Mouse (Mus musculus): Measurements from ENCODE around the gene Atpaf1. TPM values are rescaled to one million over a fixed set of nuclear protein-coding genes. Genes with fewer than 3 reads are reported as not detected.

Atpaf1 gene
- total RNA-seq (2021) = 10 to 100 TPM; 82.3 to 95.1 TPM

DNA sequence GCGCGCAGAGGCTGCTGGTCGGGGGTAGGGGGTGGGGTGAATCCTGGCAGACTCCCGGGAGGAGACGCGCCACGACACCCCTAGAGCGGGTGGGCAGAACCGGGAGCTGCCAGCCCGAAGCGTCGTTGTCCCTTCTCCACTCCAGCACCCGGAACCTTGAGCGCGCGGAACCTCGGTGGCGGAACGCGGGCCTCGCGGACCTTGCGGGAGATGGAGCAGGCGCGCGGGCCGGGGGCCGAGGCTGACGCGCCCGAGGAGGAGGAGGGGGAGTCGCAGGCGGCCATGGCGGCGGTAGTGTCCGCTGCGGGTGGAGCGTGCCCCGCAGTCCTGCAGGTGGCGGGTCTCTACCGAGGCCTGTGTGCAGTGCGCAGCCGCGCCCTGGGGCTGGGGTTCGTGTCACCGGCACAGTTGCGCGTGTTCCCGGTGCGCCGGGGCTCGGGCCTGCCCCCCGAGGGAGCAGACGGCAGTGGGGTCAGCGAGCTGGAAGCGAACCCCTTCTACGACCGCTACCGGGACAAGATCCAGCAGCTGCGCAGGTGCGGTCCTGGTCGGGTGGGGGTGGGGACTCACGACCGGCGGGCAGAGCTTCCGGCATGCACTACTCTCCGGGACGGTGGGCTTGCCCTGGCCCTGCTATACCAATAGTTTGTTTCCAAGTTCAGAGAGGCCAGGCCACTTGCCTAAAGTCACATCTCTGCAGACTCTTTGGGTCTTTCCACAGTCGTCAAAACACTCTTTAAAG lies at the start of gene Atpaf1:
Gene Atpaf1, plus strand, starts transcription at position 44 of the 742 bp plus-strand sequence.
- intact Hi-C loops (cut with DNase I) = loop anchor here (2.0 kb wide), 1 partner anchor 42 kb away; no protein-coding TSS in a partner anchor
- peak; percentile 79 to 80 for DNase-seq

DNA sequence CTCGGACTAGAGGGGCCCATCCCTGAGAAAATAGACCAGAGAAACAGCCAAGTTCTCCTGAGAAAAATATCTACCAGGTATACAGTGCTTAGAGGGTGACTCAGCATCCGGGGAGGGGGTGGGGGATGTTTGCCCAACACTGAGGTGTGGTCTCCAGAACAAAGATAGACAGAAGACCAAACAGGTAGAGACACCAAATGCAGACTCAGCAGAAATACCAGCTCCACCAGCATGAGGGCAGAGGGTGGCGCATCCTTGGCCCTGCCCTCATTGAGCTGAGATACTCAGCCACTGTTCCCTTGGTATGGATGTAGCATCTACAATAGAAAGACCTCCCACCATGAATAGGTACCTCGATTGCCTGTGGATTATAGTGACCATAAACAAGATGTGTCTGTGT lies 49.7 kb upstream of the Atpaf1 start:
- no peak for DNase-seq
- intact Hi-C loops (cut with DNase I) = loop anchor here (5.0 kb wide), 2 partner anchors 112 to 167 kb away; no protein-coding TSS in a partner anchor

DNA sequence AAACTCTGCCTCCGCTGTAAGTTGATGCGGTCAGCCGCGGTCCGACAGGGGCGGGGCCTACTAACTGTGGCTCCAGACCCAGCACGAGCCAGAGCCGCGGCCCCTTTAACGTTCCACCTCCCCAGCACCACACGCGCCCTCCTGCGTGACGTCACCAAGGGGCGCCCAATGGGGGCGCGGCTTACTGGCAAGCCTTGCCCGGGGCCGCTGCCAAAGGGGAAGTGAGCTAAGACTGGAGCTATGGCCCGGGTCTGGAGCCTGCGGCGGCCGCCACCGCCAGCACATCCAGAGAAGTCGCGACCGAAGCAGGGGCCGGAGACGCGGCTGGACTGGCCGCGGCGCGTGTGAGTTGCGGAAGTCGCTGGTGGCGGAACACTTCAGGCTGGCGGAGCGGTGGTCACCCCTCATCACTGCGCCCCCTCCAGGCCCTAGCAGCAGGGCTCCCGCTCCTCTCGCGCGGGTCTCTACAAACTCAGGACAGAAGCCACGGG lies 47.0 kb upstream of the Atpaf1 start, which contains the start of gene Efcab14:
Gene Efcab14, plus strand, starts transcription at position 194 of the 491 bp plus-strand sequence.
- intact Hi-C loops (cut with DNase I) = loop anchor here (5.0 kb wide), 1 partner anchor 110 kb away; no protein-coding TSS in a partner anchor
- peak; percentile 98 to 99 for DNase-seq

DNA sequence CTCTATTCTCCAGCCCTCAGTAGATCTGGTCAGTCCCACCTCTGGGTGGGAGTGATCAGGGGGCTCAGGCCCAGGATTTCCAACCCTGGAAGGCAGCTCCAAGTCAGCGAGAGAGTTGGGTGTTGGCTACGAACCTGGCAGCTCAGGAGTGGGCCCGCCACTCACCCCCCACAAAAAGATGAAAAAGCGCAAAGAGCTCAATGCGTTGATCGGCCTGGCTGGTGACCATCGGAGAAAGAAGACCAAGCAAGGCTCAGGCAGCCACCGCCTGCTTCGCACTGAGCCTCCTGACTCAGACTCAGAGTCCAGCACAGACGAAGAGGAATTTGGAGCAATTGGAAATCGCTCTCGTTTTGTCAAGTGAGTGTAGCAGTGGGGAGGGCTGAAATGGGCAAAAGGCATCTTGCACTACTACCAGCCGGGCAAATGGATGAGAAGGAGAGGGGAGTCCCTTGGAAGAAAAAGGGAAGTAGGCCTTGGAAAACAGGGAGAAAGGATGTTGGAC lies 46.1 kb upstream of the Atpaf1 start:
- intact Hi-C loops (cut with DNase I) = loop anchor here (5.0 kb wide), 1 partner anchor 109 kb away; no protein-coding TSS in a partner anchor
- peak in 1 of 2 experiments; percentile 7 for DNase-seq

DNA sequence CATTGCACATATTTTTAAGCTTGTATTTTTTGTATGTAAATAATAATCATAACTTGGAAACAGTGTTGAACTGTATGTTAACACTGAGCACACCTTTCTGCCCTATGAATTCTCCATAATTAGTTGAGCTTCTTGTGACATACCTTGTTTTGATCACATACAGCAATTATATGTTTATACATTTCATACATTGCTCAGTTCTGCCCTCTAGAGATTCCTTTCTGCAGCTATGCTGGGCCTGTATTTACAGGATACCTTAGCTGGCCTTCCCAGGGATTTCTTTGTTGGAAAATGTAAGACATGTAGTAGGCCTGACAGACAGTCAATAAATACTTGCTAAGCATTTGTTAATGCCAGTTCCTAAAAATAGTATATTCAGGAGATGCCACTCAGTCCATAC lies 42.0 kb upstream of the Atpaf1 start:
- DNase-seq = no peak
- intact Hi-C loops (cut with DNase I) = no loop called here

DNA sequence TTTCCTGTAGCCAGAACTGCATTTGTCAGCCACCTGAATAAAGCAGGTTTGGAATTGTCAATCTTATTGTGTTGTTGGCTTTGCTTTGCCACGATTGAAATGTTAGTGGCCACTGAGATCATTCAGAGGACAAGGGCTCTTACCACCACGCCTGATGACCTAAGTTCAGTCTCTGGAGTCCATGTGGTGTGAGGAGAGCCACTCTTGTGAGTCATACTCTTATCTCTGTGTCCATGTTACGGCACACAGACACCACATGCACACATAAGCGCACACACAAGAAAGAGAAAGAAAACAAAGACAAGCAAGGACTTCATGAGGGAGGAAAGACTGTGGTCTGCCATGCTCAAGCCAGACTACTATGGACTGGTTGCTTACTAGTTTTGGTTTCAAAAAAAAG lies 41.5 kb upstream of the Atpaf1 start:
- intact Hi-C loops (cut with DNase I) = no loop called here
- DNase-seq = no peak

DNA sequence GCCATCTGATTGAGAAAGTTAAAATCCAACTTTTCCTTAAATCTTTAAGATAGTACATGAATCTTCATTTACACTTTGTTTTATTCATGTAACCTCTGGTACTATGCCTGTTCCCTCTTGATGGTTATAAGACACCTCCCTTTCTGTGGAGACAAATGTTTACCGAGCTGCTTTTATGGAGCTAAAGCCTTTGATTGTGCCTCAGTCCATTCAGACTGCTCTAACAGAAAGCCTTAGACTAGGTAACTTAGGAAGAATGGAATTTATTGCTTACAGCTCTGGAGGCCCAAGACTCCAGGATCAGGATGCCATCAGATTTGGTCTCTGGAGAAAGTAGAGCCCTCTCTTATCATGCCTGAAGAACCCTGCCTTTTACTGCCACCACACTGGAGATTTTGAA lies 36.4 kb upstream of the Atpaf1 start:
- DNase-seq = no peak
- intact Hi-C loops (cut with DNase I) = no loop called here

DNA sequence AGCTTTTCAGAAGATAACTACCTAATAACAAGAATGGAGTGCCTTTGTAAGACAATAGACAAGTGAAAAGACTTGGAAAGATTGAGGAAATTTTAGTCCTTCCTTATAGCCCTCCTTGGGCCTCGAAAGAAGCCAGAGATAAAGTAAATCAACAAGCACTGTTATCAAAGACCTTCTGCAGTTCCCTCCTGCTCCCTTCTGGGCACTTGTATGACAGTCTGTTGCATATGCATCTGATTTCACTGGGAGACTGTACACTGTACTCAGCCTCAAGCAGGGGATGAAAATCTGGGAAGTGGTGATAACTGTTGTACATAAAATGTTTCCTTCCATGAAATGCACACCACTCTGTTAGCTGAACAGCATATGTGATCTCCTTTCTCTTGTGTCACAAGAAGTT lies 35.3 kb upstream of the Atpaf1 start:
- DNase-seq = no peak
- intact Hi-C loops (cut with DNase I) = no loop called here

DNA sequence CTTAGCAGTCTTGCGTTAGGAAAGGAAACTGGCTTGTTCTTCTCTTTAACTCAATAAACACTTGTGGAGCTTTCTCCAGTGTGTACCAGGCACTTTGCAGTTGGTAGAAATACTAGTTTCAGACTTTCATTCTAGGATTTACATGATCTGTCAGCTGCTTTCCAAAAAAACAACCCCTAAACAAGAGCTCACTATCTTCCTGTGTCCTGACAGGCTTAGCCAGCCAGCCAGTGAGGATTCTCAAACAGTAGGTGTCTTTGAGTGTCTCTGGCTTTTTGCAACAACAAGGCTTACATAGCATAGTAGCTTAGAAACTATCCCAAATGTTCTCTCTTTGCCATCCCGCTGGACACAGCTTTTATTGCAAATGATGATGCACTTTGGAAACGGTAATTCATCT lies 30.5 kb upstream of the Atpaf1 start:
- no peak for DNase-seq
- intact Hi-C loops (cut with DNase I) = no loop called here

DNA sequence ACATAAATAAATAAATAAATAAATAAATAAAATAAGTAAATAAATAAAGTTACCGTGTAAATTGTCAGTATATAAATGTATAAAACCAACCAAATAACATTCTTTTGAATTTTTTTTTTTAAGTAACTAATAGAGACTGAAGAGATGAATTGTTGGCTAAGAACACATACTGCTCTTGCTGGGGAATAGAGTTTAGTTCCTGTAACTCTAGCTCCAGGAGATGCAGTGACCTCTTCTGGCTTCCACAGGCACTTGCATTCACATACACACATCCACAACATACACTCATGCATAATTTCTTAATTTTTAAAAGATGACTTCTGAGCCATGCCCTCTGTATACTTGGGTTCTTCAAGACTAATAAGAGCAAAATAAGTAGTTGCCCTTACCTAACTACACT lies 29.8 kb upstream of the Atpaf1 start:
- DNase-seq = no peak
- intact Hi-C loops (cut with DNase I) = no loop called here

DNA sequence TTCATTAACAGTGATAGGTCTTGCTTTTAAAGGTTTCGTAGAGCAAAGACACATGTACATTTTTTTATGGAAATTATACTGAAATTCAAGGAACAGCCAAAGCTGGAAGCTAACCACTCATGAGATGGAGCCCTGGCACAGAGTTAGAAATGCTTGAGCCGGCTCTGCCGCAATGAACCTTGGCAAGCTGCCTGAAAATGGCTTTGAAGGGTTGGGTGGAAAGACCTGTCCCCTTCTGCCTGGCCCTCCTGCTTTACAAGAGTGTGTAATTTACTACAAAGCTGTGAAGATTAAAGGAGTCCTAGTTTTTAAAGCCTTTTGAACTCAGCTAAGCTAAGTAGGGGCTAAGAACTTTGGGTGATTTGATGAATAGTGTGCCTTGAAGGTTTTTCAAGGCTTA lies 23.4 kb upstream of the Atpaf1 start:
- DNase-seq = peak in 1 of 2 experiments; percentile 10
- intact Hi-C loops (cut with DNase I) = no loop called here

DNA sequence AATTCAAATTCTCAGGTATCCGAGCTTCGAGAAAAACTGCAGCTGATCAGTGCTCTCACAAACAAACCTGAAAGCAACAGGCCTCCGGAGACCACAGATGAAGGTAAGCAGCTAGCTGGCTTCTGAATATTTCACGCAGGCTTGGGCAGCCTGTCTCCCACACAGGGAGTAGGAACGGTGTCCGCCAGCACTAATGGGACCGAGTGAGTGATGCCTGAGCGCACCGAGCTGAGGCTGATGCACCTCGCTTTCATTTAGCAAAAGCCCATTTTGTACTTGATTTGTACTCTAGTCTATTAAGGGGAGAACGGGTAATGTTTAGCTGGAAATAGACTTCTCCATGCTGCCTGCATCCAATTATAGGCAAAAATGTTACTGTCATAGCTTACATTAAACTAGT lies 20.0 kb upstream of the Atpaf1 start:
- intact Hi-C loops (cut with DNase I) = no loop called here
- no peak for DNase-seq

DNA sequence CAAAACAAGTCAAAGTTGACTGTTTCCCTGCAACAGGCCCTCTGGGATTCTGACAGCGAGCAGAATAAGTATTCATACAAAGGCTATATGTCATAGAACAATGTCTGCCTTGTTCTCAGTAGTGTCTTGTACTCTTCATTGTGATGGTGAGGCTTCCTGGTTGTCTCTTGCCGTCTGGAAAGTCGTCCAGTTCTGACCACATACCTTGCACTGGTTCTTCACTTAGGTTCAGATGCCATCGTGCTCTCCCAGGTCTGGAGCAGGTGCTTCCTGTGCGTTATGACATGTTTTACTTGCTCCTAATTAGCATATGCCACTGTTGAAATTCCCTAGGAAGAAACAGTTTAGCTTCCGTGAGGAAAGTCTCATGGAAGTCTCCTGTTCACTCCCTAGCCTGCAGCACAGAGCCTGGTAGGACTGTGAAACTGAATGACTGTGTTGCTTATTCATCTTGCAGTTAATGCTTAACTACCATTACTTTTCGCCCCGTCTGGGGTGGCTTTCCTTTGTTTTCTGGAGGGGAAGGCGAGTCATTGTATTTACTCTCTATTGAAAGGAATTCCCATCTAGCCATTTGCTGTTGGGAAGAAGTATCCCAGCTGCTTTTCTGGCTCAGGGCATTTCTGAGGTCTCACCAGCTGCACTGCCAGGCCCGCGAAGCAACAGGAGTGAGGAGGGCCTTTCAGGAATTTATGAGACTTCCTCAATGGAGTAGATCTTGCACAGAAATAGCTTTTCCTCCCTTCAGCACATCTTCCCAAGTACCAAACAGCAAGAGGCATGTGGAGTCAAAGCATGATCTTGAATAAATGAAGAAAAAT lies 16.8 kb upstream of the Atpaf1 start:
- DNase-seq = no peak
- intact Hi-C loops (cut with DNase I) = no loop called here

DNA sequence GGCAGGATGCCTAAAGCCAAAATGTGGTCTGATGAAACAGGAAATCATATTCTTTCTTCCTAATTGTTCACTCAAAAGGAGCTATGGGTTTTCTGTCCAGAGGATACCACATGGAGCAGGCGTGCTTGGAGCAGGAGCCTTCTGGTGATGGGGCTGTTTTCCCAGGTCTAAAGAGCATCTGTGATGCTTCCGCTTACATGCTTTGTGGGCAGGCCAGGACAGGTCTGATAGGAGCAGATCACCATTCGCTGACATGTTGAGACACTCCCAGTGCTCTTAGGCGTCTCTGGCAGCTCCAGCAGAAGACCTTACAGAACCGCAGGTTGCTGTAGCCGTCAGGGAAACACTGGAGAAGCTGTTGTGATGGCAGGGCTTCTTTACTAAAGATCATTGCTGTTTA lies 9.6 kb upstream of the Atpaf1 start:
- no peak for DNase-seq
- intact Hi-C loops (cut with DNase I) = no loop called here

DNA sequence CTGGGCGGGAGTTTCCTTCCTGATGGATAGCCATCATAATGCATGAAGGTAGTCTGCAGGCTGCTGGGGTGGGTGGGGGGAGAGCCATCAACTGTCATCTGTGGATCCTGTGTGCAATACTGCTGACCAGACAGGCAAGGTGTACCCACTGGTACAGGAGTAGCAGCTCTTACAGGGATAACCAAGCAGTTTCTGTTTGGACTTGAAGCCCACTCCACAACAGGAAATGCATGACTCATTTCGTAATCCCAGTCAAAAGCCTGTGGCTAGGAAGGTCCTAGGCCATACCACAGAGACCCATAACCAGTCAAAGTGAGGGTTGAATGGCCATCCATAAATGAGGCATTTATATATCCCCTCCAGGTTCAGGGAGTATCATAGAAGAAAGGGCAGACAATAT lies 7.0 kb upstream of the Atpaf1 start:
- intact Hi-C loops (cut with DNase I) = no loop called here
- DNase-seq = no peak

DNA sequence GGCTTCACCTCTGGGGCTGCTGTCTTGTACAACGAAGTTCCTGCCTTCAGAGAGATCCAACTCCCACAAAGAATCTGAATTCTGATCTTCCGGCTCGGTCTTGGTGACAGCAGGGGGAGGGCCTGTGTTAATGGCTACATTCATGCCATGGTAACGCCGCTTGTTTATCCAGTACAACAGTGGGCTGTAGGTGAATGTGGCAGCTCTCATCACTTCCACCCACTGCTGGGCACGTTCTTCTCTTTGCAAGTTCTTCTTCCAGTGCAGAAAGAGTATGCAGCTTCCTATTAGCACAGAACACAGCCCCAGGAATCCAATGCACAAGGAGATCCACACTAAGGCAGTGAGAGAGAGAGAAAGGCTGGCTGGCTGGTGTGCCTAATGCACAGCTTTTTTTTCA lies 4.3 kb upstream of the Atpaf1 start:
- DNase-seq = no peak
- intact Hi-C loops (cut with DNase I) = no loop called here

DNA sequence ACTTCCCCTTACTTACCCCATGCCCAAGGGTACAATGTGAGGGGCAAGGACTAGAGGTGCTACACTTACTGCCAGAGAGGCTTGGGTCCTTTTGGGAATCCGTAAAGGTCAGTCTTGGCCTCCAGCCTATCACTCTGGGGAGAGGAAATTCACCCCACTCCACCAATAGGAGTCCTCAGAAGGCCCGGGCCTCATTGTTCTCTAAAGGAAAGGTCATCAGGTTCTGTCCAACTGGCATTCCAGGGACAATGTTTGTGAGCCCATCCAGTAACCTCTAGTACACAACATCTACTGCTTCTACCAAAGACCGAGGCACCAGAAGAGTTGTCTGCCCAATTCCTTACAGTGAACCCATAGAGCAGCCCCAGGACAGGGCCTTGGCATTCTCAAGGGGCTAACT lies 3.7 kb upstream of the Atpaf1 start, which contains the start of gene Tex38:
Gene Tex38, minus strand, starts transcription at position 101 of the 400 bp plus-strand sequence.
- intact Hi-C loops (cut with DNase I) = no loop called here

DNA sequence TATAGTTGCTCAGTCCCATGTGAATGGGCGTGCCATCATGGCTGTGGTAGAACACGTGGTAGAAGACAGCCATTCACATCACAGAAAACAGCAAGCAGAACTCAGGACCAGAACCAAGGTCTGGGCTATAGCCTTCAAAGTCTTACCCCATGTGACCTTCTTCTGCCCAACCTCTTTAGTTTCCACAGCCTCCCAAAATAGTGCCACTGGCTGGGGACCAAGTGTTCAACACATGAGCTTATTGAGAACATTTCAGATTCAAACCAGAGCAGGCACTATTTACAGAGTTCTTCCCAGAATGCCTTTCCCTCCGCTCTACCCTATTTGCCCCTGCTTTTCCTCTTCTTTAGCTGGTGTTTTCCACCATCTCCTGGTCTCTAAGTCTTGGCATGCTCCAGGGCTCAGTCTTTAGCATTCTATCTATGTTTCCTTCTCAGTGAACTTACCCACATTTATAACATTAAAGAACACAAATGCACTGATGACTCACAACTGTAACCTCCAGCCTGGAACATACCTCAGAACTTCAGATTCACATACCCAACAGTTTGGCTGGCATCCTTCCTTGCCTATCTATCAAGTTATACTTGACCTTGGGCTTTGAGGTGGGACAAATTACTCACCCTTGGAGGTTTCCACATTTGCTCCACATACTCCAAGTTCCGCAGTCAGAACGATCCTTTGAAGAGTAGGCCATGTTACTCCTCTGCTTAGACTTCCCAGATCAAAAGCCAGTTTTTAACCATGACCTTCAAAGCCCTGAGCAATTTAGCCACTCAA lies 2.4 kb upstream of the Atpaf1 start:
- intact Hi-C loops (cut with DNase I) = no loop called here
- DNase-seq = no peak

More for the DNA sequence above, 3.7 kb upstream of the Atpaf1 start, which contains the start of gene Tex38:
- DNase-seq = no peak

DNA sequence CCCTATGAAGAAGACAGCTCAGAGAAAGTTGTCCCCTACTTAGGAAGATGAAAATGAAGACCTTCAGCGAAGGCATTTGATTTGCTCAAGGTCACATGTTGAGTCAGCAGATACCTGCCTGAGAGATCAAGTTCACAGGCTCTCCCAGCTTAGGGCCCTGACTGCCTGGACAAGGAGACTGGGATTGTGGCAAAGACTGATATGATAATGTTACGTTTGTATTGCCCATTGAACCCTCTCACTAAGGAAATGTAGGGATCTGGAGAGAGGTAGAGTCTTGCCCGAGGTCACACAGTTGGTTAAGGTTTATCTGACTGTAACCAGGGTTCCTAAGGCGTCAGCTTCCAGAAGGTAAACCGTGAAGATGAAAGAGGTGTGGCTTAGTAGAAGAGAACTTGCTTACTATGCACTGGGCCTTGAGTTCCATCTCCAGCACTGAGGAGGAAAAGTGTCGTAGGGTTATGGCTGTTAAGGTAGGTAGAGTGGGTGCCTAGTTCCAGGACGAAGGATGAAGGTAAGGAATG lies 961 bp downstream of the Atpaf1 start:
- intact Hi-C loops (cut with DNase I) = loop anchor here (2.0 kb wide), 1 partner anchor 41 kb away; no protein-coding TSS in a partner anchor

DNA sequence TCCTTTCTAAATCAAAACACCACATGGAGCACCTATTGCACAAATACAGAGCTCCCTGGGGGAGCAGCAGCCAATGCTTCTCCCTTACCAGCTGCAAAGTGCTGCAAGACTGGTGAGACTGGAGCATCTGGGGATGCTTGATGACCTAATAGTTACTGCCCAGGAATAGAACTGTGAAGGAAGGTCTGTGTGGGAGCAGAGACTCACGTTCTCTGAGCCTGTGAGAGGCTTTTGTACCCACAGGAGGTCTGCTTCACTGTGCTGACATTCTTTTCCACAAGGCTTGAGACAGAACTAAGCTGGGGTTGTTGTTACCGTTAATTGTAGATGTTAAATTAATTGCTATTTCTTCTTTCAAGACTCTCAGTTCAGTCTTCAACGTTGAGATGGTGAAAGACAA lies 6.3 kb downstream of the Atpaf1 start:
- DNase-seq = no peak
- intact Hi-C loops (cut with DNase I) = no loop called here

More for the DNA sequence above, 961 bp downstream of the Atpaf1 start:
- no peak for DNase-seq

Data from heart, postnatal 36 days (tissue).